Mouse (Mus musculus) spleen, embryonic (tissue): ENCODE data around the gene Fbxo39.

Experiments
- CTCF ChIA-PET: fragments of 350-600 bp; sonication (Branson Sonifier 250); formaldehyde crosslinking; loops from one replicate; lab custom pipeline; 2022; lab: Charles Lee

Fbxo39 gene

DNA sequence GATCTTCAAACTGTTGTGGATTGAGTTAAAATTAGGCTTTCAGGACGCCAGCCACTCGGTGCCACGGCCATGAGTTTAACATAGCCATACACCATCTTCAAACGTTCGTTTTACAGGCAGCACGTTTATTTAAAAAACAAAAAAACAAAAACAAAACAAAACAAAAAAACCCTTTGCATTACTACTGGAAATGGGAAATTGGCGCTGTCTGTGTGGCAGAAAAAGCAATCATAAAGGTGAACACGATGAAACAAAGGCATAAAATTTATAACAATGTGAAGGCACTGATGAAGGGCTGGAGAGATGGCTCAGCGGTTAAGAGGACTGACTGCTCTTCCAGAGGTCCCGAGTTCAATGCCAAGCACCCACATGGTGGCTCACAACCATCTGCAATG lies 48.1 kb downstream of the Fbxo39 start, which contains the start of gene Tekt1:
TSS of gene Tekt1 (minus strand) at position 96 of the 395 bp plus-strand sequence.
- CTCF ChIA-PET = no interaction called here

- CTCF ChIA-PET = no interaction called here
Observed at GRCm38 (mm10) chr11:72363523-72364240, 49.4 kb downstream of the Fbxo39 start.

GRCm38 (mm10) chr11:72364526-72364925 lies 50.3 kb downstream of the Fbxo39 start:
- CTCF ChIA-PET = no interaction called here

GRCm38 (mm10) chr11:72366126-72366525 lies 51.9 kb downstream of the Fbxo39 start:
- CTCF ChIA-PET = no interaction called here

DNA sequence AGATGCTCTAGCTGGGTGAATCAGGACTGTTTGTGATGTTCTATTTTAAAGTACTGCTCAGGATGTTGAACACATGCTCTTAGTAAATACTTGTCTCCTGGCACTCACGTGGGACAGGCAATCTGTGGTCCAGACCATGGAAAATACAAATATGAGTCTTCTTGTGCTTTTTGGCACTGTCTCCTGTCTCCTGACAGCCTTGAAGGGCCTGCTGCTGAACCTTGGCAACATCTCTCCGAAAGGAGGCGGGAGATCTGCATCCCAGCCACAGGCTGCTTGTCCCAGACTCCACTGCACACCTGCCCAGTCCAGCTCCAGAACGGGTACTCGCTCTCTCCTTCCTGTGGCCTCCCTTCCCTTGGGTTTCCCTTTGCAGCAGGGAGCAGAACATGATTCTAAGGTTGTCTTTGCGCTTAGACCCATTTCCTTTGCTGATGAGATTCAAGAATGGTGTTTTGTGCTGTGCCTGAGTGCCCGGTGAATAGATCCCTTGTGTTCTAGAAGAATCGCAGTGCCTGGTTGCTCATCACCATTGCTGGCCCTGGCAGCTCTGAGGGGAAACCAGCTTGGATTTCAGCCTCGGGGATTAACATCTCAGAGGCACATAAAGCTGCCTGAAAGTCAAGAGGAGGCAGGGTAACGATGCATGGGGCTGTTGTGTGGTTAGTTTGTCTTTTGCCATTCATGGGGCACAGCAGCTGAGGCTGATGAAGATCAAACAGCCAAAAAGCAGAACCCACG lies 53.9 kb downstream of the Fbxo39 start:
- CTCF ChIA-PET = no interaction called here
